Mouse (Mus musculus): ENCODE results near the gene Mum1. TPM values are rescaled to one million over a fixed set of nuclear protein-coding genes. Genes with fewer than 3 reads are reported as not detected.

Gene Mum1
- total RNA-seq, 1 experiment from 2014 or later = 23.8 TPM

- no peak for DNase-seq
These were observed 45.1 kb downstream of the Mum1 start for GRCm38 (mm10) chr10:80271186-80271843.

GRCm38 (mm10) chr10:80271870-80272585, 45.8 kb downstream of the Mum1 start:
- DNase-seq = no peak

GRCm38 (mm10) chr10:80273847-80274246, 47.6 kb downstream of the Mum1 start:
- DNase-seq = no peak

- DNase-seq = no peak
These were observed 50.0 kb downstream of the Mum1 start for GRCm38 (mm10) chr10:80276238-80276637.

- DNase-seq = no peak
These were observed 52.2 kb downstream of the Mum1 start for GRCm38 (mm10) chr10:80278390-80278789.

GRCm38 (mm10) chr10:80279273-80279672, 53.0 kb downstream of the Mum1 start:
- DNase-seq = no peak

GRCm38 (mm10) chr10:80281304-80281703, 55.1 kb downstream of the Mum1 start:
- peak; percentile 83 for DNase-seq

- DNase-seq = peak; percentile 86
These were observed 55.7 kb downstream of the Mum1 start for GRCm38 (mm10) chr10:80281921-80282371.

- DNase-seq = peak; percentile 18
These were observed 56.5 kb downstream of the Mum1 start for GRCm38 (mm10) chr10:80282481-80283441.

- DNase-seq = peak; percentile 84
These were observed 59.2 kb downstream of the Mum1 start for GRCm38 (mm10) chr10:80285222-80286070.

- no peak for DNase-seq
These were observed 61.9 kb downstream of the Mum1 start for GRCm38 (mm10) chr10:80288097-80288496.

- DNase-seq = no peak
These were observed 62.4 kb downstream of the Mum1 start for GRCm38 (mm10) chr10:80288657-80289056.

GRCm38 (mm10) chr10:80292251-80293146, 66.3 kb downstream of the Mum1 start, which contains the start of gene Rps15:
Gene Rps15 (plus strand): TSS chr10:80292453.
- DNase-seq = peak; percentile 98

GRCm38 (mm10) chr10:80293325-80293724, 67.1 kb downstream of the Mum1 start:
- DNase-seq = no peak

Small RNA genes lying within 50 kb of the gene (microRNA-seq; reads per million reads assigned to microRNA genes)
- gene Mir6911 = 0.76 to 0.85 reads per million in 2 experiments

Other genes with a start within 250 kb of the Mum1 start
- 141 and 157 TPM in 2 replicates for gene Tmem259, start 242.1 kb upstream of the Mum1 start, total RNA-seq (2021)
- gene Cnn2, start 237.8 kb upstream of the Mum1 start, total RNA-seq (2021) = 40.2 and 55.9 TPM in 2 replicates
- 18.7 and 20.7 TPM in 2 replicates for gene Abca7, start 229.9 kb upstream of the Mum1 start, total RNA-seq (2021)
- 6.3 and 27.9 TPM in 2 replicates for gene Arhgap45, start 209.8 kb upstream of the Mum1 start, total RNA-seq (2021)
- gene Polr2e, start 186.6 kb upstream of the Mum1 start, total RNA-seq (2021) = 98.8 and 108 TPM in 2 replicates
- gene Gpx4, start 179.3 kb upstream of the Mum1 start, total RNA-seq (2021) = 1,329 and 1,354 TPM in 2 replicates
- gene Sbno2, start 120.9 kb upstream of the Mum1 start, total RNA-seq (2021) = 52.8 and 52.9 TPM in 2 replicates
- 138 and 147 TPM in 2 replicates for gene Stk11, start 110.6 kb upstream of the Mum1 start, total RNA-seq (2021)
- gene Atp5d, start 87.8 kb upstream of the Mum1 start, total RNA-seq (2021) = 920 and 980 TPM in 2 replicates
- gene Cbarp, start 85.6 kb upstream of the Mum1 start, total RNA-seq (2021) = 69.9 and 137 TPM in 2 replicates
- gene Midn, start 78.2 kb upstream of the Mum1 start, total RNA-seq (2021) = 114 and 140 TPM in 2 replicates
- 67.6 and 106 TPM in 2 replicates for gene Cirbp, start 60.4 kb upstream of the Mum1 start, total RNA-seq (2021)
- gene 1600002K03Rik, start 53.5 kb upstream of the Mum1 start, total RNA-seq (2021) = 8.6 and 9.5 TPM in 2 replicates
- 3.1 and 3.9 TPM in 2 replicates for gene Efna2, start 47.0 kb upstream of the Mum1 start, total RNA-seq (2021)
- 426 and 463 TPM in 2 replicates for gene Ndufs7, start 22.7 kb downstream of the Mum1 start, total RNA-seq (2021)
- 138 and 192 TPM in 2 replicates for gene Gamt, start 34.6 kb downstream of the Mum1 start, total RNA-seq (2021)
- gene Dazap1, start 35.1 kb downstream of the Mum1 start, total RNA-seq (2021) = 92.9 and 115 TPM in 2 replicates
- gene Rps15, start 66.0 kb downstream of the Mum1 start, total RNA-seq (2021) = 1,072 and 1,285 TPM in 2 replicates
- gene Apc2, start 69.5 kb downstream of the Mum1 start, total RNA-seq (2021) = 1.5 and 4.4 TPM in 2 replicates
- 26.9 and 27.9 TPM in 2 replicates for gene 2310011J03Rik, start 94.1 kb downstream of the Mum1 start, total RNA-seq (2021)
- 3.9 and 4.7 TPM in 2 replicates for gene Pcsk4, start 103.1 kb downstream of the Mum1 start, total RNA-seq (2021)
- gene Reep6, start 103.5 kb downstream of the Mum1 start, total RNA-seq (2021) = 16.0 and 45.2 TPM in 2 replicates
- gene Adamtsl5, start 122.0 kb downstream of the Mum1 start, total RNA-seq (2021) = 8.4 and 10.9 TPM in 2 replicates
- gene Plk5, start 130.0 kb downstream of the Mum1 start, total RNA-seq (2021) = 0.30 and 0.44 TPM in 2 replicates
- gene Mex3d, start 161.2 kb downstream of the Mum1 start, total RNA-seq (2021) = 21.8 and 22.8 TPM in 2 replicates
- 106 and 116 TPM in 2 replicates for gene Mbd3, start 173.1 kb downstream of the Mum1 start, total RNA-seq (2021)
- 1,202 and 1,279 TPM in 2 replicates for gene Uqcr11, start 180.4 kb downstream of the Mum1 start, total RNA-seq (2021)
- 54.4 and 61.8 TPM in 2 replicates for gene Tcf3, start 207.2 kb downstream of the Mum1 start, total RNA-seq (2021)

Data from adrenal gland, postnatal 14 days (tissue).